Mouse (Mus musculus): ENCODE measurements around the gene Rasip1. TPM values are rescaled to one million over a fixed set of nuclear protein-coding genes. Genes with fewer than 3 reads are reported as not detected.

Rasip1 gene
- total RNA-seq, 2 experiments from 2014 or later: 0.20 to 0.29 TPM

DNA sequence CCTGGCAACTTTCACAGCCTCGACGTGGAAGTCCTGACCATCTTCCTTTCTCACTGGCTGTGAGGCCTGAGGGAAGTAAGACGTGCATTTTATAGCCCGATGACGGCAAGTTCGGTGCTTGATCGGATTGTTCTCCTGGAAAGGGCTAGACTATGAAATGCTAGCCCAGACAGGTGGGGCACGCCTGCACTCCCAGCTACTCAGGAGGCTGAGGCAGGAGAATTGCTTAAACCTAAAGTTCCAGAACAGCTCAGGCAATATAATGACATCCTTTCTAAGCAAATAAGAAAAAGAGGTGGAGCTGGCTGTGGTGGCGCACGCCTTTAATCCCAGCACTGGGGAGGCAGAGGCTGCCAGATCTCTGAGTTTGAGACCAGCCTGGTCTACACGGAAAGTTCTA, 3.8 kb upstream of the Rasip1 start:
- no peak for ATAC-seq (ENCODE audit: poor library complexity, severe bottlenecking)

GRCm38 (mm10) chr7:45624718-45625117, 2.6 kb upstream of the Rasip1 start:
- no peak for ATAC-seq (ENCODE audit: poor library complexity, severe bottlenecking)

DNA sequence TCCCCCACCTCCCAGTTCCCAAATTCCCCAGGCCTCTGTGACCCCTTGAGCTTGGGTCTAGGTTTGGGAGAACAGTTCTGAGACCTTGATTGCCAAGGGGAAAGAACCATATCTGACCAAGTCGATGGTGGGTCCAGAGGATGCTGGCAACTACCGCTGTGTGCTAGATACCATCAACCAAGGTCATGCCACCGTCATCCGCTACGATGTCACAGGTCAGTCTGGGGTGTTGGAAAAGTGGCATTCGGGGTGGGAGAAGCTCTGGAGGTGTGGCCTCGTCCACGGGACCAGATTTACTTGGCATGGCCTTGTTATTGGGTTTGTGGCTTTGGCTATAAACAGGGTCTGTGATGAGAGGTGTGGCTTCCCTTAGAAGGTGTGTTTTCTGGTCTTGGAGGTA, 1.8 kb upstream of the Rasip1 start:
- no peak for ATAC-seq (ENCODE audit: poor library complexity, severe bottlenecking)

- ATAC-seq (ENCODE audit: poor library complexity, severe bottlenecking): no peak
Observed at GRCm38 (mm10) chr7:45626571-45627076, 664 bp upstream of the Rasip1 start.

DNA sequence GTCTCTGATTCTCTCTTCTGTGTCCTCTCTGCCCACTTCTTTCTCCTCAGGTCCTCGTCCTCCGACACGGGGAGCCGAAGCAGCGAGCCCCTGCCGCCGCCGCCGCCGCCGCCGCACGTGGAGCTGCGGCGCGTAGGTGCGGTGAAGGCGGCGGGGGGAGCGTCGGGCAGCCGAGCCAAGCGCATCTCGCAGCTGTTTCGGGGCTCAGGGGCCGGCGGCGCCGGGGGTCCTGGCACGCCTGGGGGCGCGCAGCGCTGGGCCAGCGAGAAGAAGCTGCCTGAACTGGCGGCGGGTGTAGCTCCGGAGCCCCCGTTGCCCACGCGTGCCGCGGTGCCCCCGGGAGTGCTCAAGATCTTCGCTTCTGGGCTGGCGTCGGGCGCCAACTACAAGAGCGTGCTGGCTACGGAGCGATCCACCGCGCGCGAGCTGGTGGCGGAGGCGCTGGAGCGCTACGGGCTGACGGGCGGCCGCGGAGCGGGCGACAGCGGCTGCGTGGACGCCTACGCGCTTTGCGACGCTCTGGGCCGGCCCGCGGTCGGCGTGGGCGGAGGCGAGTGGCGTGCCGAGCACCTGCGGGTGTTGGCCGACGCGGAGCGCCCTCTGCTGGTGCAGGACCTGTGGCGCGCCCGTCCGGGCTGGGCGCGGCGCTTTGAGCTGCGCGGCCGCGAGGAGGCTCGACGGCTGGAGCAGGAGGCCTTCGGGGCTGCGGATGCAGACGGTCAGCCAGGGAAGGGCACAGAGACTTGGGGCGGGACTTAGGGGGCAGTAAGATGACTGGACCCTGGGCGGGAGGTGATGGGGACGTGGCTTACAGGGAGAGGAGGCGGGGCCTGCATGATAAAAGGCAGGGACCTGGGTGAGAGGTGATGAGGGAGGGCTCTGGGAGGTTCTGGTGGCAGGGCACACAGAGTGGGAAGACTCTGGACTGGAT, 1.3 kb downstream of the Rasip1 start:
- peak; percentile 99 for ATAC-seq (ENCODE audit: poor library complexity, severe bottlenecking)

DNA sequence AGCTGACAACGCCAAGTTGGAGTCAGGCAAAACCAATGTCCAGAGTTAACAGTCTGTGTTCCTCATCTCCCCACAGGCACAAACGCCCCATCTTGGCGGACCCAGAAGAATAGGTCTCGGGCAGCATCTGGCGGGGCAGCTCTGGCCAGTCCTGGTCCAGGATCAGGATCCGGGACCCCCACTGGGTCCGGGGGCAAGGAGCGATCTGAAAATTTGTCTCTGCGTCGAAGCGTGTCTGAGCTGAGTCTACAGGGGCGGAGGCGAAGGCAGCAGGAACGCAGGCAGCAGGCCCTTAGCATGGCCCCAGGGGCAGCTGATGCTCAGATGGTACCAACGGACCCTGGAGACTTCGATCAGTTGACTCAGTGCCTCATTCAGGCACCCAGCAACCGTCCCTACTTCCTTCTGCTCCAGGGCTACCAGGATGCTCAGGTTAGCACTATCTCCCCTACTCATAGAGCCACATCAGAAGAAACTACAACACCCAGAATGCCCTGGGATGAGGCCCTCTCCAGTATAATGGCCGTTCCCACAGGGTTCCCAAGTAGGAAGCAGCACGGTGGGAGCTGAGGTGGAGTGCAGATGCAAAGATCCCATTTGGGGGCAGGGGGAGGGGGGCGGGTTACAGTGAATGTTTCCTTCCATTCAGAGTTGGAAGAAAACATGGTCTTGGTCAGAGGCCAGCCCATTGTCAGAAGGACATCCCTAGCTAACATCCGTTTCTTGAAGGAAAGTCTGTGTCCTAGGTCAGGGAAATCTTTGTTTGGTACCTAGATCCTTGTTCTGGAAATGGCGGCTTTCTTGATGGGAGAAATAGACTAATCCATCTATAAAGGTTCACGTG, 3.0 kb downstream of the Rasip1 start:
- no peak for ATAC-seq (ENCODE audit: poor library complexity, severe bottlenecking)

DNA sequence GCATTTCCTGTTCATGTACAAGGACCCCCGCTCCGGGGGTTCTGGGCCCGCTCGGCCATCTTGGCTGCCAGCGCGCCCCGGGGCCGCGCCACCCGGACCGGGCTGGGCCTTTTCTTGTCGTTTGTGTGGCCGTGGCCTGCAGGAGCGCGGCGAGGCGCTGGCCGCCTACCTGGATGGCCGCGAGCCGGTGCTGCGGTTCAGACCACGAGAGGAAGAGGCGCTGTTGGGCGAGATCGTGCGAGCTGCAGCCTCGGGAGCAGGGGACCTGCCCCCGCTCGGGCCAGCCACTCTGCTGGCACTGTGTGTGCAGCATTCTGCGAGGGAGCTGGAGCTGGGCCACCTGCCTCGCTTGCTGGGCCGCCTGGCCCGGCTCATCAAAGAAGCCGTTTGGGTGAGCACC, 5.2 kb downstream of the Rasip1 start:
- no peak for ATAC-seq (ENCODE audit: poor library complexity, severe bottlenecking)

- peak; percentile 96 for ATAC-seq (ENCODE audit: poor library complexity, severe bottlenecking)
Observed at GRCm38 (mm10) chr7:45634946-45635681, 7.8 kb downstream of the Rasip1 start.

GRCm38 (mm10) chr7:45635711-45636688, 8.7 kb downstream of the Rasip1 start:
- no peak for ATAC-seq (ENCODE audit: poor library complexity, severe bottlenecking)

DNA sequence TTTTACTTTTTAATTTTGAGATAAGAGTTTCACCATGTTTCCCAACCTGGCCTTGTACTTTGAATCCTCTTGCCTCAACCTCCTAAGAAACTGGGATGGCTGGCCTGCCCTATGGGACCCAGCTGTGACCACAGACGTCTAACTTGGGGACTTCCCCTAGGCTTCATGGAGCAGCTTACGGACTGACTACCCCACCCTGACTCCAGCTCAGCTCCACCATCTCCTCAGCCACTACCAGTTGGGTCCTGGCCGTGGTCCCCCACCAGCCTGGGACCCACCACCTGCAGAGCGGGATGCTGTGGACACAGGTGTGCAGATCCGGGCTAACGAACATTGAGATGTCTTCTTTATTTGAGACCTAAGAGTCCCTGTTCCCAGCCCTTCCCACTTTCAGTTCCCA, 10.4 kb downstream of the Rasip1 start:
- no peak for ATAC-seq (ENCODE audit: poor library complexity, severe bottlenecking)

- ATAC-seq (ENCODE audit: poor library complexity, severe bottlenecking): no peak
Observed at GRCm38 (mm10) chr7:45638623-45639401, 11.5 kb downstream of the Rasip1 start.

- no peak for ATAC-seq (ENCODE audit: poor library complexity, severe bottlenecking)
Observed at GRCm38 (mm10) chr7:45639561-45640027, 12.3 kb downstream of the Rasip1 start, which contains the start of gene Mamstr. Mamstr (plus strand) TSS chr7:45639977.

DNA sequence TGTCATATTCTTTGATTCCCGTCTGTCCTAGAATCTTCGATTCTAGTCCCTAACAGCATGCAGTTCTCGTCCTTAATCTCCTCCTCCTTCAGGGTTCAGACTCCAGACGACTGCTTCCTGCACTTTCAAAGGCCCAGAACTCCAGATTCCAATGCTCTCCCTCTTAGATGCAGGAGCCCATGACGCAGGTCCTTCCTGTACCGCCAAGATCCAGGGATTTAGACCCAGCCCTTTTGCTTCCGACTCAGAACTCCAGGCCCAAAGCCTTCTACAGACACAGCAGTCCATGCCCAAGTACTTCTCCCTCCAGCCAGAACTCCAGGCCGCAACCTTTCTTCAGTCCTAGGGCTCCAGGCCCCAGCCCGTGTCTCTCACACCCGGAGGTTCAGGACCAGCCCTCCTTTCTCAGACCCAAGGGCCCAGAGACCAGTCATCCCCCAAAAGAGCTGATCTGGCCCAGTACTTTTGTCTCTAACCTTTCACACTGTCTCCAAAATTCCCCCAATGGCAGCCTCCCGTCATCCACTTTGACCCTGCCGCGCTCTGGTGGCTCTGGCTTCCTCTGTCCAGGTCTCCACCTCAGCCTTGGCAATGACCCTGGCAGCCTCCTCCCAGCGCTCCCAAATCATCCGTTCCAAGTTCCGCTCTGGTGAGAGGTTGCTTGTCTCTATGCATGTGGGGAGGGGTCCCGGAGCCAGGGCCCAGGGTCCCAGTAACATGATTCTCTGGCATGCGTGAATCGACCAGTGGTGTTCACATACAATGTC, 13.1 kb downstream of the Rasip1 start:
- no peak for ATAC-seq (ENCODE audit: poor library complexity, severe bottlenecking)

- no peak for ATAC-seq (ENCODE audit: poor library complexity, severe bottlenecking)
Observed at GRCm38 (mm10) chr7:45641391-45642040, 14.2 kb downstream of the Rasip1 start.

GRCm38 (mm10) chr7:45642083-45642482, 14.8 kb downstream of the Rasip1 start:
- ATAC-seq (ENCODE audit: poor library complexity, severe bottlenecking): no peak

DNA sequence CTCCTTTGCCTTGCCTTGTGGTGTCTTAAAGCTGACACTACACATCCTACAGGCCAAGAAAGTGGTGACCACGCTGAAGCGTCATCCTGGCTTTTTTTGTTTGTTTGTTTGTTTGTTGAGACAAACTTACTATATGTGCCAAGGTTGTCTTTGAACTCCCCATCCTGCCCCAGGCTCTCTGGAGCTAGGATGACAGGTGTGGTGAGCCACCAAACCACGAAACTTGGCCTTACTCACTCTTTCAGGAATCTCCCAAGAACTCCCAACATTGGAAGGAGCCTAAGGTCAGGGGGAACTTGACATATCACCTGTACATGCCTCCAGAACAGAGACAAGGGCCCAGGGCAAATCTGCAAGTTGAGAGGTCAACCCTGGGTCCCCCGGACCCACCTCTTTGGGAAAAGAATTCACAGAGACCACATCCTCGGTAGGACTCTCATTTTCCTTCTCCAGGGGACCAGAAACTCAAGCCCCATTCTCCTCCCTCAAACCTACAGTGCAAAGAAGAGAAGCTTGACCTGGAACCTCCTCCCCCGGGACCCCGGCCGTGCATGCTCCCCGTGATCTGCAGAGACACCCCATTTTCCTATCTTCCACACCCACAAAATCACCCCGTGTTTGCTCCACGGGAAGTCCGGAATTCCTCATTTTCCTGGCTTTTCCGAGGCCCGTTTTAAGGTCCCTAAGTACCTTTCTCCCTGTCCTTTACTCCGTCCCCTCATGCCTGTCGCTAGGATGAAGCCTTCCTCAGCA, 15.4 kb downstream of the Rasip1 start:
- no peak for ATAC-seq (ENCODE audit: poor library complexity, severe bottlenecking)
